Mouse (Mus musculus) midbrain, embryonic 13.5 days (tissue): ENCODE results near the gene Micu1. TPM values are rescaled to one million over a fixed set of nuclear protein-coding genes. Genes with fewer than 3 reads are reported as not detected.
A peak's percentile ranks its signal among the peaks of the same experiment; 100 is the strongest.

Experiments
- ATAC-seq: fragments of 200-750 bp; cut with Nextera tagmentation; 2 replicates; pipeline ENCODE4 v1.8.0; 2017; ENCODE audit warnings: mild to moderate bottlenecking, moderate TSS enrichment, moderate library complexity
- H3K27ac ChIP-seq: fragments of 300-500 bp; sonication (generic); 2 replicates; pipeline ENCODE4 v1.5.1; 2015; ENCODE audit warnings: inconsistent platforms, mild to moderate bottlenecking, moderate library complexity
- H3K27me3 ChIP-seq: fragments of 300-500 bp; sonication (generic); 2 replicates; pipeline ENCODE4 v1.6.1; 2015; ENCODE audit warnings: mild to moderate bottlenecking, inconsistent platforms
- H3K36me3 ChIP-seq: fragments of 300-500 bp; sonication (generic); 2 replicates; pipeline ENCODE4 v1.6.1; 2015; ENCODE audit warnings: mild to moderate bottlenecking, inconsistent platforms
- H3K4me1 ChIP-seq: fragments of 300-500 bp; sonication (generic); replicated peaks from 2 replicates; pipeline ENCODE4 v1.6.1; 2015; ENCODE audit warnings: inconsistent platforms
- H3K4me2 ChIP-seq: fragments of 300-500 bp; sonication (generic); replicated peaks from 2 replicates; pipeline ENCODE4 v1.6.1; 2015; ENCODE audit warnings: moderate library complexity, mild to moderate bottlenecking, inconsistent platforms
- H3K4me3 ChIP-seq: fragments of 300-500 bp; sonication (generic); replicated peaks from 2 replicates; pipeline ENCODE4 v1.5.1; 2015; ENCODE audit warnings: mild to moderate bottlenecking, inconsistent platforms
- H3K9ac ChIP-seq: fragments of 300-500 bp; sonication (generic); replicated peaks from 2 replicates; pipeline ENCODE4 v1.6.1; 2015; ENCODE audit warnings: mild to moderate bottlenecking, inconsistent platforms
- H3K9me3 ChIP-seq: fragments of 300-500 bp; sonication (generic); 2 replicates; pipeline ENCODE4 v1.6.1; 2016; ENCODE audit warnings: mild to moderate bottlenecking, inconsistent platforms
- WGBS: fragments of 180-500 bp; shearing (Covaris S2); methylation state at CpG from one replicate; pipeline ENCODE4 v1.1.7; 2015; 5-methylcytosine and 5-hydroxymethylcytosine counted together
- polyA plus RNA-seq: library from polyadenylated mRNA; unstranded; fragments of >200 nt; fragmentation: Nextera tagmentation; extraction: Ambion mirVana; gene quantifications from 2 replicates; pipeline ENCODE4 v1.2.1, GENCODE M21; 2015

Gene Micu1
- polyA plus RNA-seq, 1 experiment from 2014 or later = 72.2 TPM

- H3K27ac ChIP-seq = peak overlapping the region; percentile 26; the same call in 1 of the 2 replicates
- no peaks in the 10 kb centered on the region for H3K9me3 ChIP-seq
- no peak overlapping the region for H3K4me3 ChIP-seq
- H3K4me2 ChIP-seq = no peak overlapping the region
- no peaks in the 10 kb centered on the region for H3K36me3 ChIP-seq
- H3K9ac ChIP-seq = no peak overlapping the region
- H3K27me3 ChIP-seq = no peaks in the 10 kb centered on the region
- WGBS = 47% methylated on average over 7 of the region's 7 CpGs
- peak; percentile 74 for ATAC-seq
- H3K4me1 ChIP-seq = peaks cover 38% of the 10 kb centered on the region
Observed at GRCm38 (mm10) chr10:59781205-59781931, 79.1 kb downstream of the Micu1 start.

GRCm38 (mm10) chr10:59784731-59785685 is 82.7 kb downstream of the Micu1 start:
- no peak for ATAC-seq
- Histone ChIP-seq H3K27ac (no peak overlapping the region), H3K4me1 (peaks cover 34% of the 10 kb centered on the region)

GRCm38 (mm10) chr10:59786289-59786688 is 84.0 kb downstream of the Micu1 start:
- Histone ChIP-seq H3K36me3 (peaks cover 18% of the 10 kb centered on the region), H3K9me3 (no peaks in the 10 kb centered on the region), H3K4me3 (no peak overlapping the region), H3K27me3 (no peaks in the 10 kb centered on the region), H3K9ac (no peak overlapping the region), H3K4me1 (peaks cover 23% of the 10 kb centered on the region), H3K27ac (no peak overlapping the region), H3K4me2 (no peak overlapping the region)
- 27% methylated on average over 5 of the region's 5 CpGs for WGBS
- ATAC-seq = no peak; the same call in 1 of the 2 replicates

More at GRCm38 (mm10) chr10:59784731-59785685, 82.7 kb downstream of the Micu1 start:
- Histone ChIP-seq H3K36me3 (peaks cover 10% of the 10 kb centered on the region), H3K4me3 (no peak overlapping the region), H3K4me2 (no peak overlapping the region), H3K9me3 (no peaks in the 10 kb centered on the region), H3K9ac (no peak overlapping the region), H3K27me3 (no peaks in the 10 kb centered on the region)
- WGBS = 80% methylated on average over 18 of the region's 18 CpGs

GRCm38 (mm10) chr10:59787140-59787800 is 85.0 kb downstream of the Micu1 start:
- no peak overlapping the region for H3K4me3 ChIP-seq
- 0 out of 2 replicates have a peak, but pooled peaks have one; percentile 34 for ATAC-seq
- H3K9me3 ChIP-seq = no peaks in the 10 kb centered on the region
- H3K9ac ChIP-seq = no peak overlapping the region
- peaks cover 18% of the 10 kb centered on the region for H3K36me3 ChIP-seq
- 77% methylated on average over 11 of the region's 11 CpGs for WGBS
- H3K27ac ChIP-seq = no peak overlapping the region
- H3K4me2 ChIP-seq = no peak overlapping the region
- peaks cover 20% of the 10 kb centered on the region for H3K4me1 ChIP-seq
- no peaks in the 10 kb centered on the region for H3K27me3 ChIP-seq

- WGBS = 75% methylated on average over 8 of the region's 8 CpGs
- Histone ChIP-seq H3K36me3 (peaks cover 18% of the 10 kb centered on the region), H3K9me3 (no peaks in the 10 kb centered on the region), H3K4me2 (no peak overlapping the region), H3K9ac (no peak overlapping the region), H3K4me1 (peaks cover 20% of the 10 kb centered on the region), H3K27ac (no peak overlapping the region), H3K4me3 (no peak overlapping the region), H3K27me3 (no peaks in the 10 kb centered on the region)
- ATAC-seq = no peak
Observed at GRCm38 (mm10) chr10:59787870-59788269, 85.6 kb downstream of the Micu1 start.

GRCm38 (mm10) chr10:59790291-59790929 is 88.1 kb downstream of the Micu1 start:
- no peaks in the 10 kb centered on the region for H3K9me3 ChIP-seq
- no peak overlapping the region for H3K9ac ChIP-seq
- peaks cover 18% of the 10 kb centered on the region for H3K36me3 ChIP-seq
- no peak overlapping the region for H3K4me2 ChIP-seq
- H3K4me3 ChIP-seq = no peak overlapping the region
- no peaks in the 10 kb centered on the region for H3K27me3 ChIP-seq
- H3K27ac ChIP-seq = no peak overlapping the region
- WGBS = 83% methylated on average over 11 of the region's 11 CpGs
- peaks cover 19% of the 10 kb centered on the region for H3K4me1 ChIP-seq
- no peak for ATAC-seq

GRCm38 (mm10) chr10:59791896-59792295 is 89.6 kb downstream of the Micu1 start:
- Histone ChIP-seq H3K9ac (no peak overlapping the region), H3K27me3 (no peaks in the 10 kb centered on the region), H3K36me3 (peaks cover 18% of the 10 kb centered on the region), H3K27ac (no peak overlapping the region), H3K4me2 (no peak overlapping the region), H3K9me3 (no peaks in the 10 kb centered on the region), H3K4me3 (no peak overlapping the region), H3K4me1 (0 out of 2 replicates have a peak, but pooled peaks cover 9% of the 10 kb centered on the region)
- 84% methylated on average over 5 of the region's 5 CpGs for WGBS
- ATAC-seq = no peak

- WGBS = 94% methylated on average over 9 of the region's 9 CpGs
- ATAC-seq = no peak
Observed at GRCm38 (mm10) chr10:59792575-59793176, 90.4 kb downstream of the Micu1 start.

GRCm38 (mm10) chr10:59793454-59793853 is 91.2 kb downstream of the Micu1 start:
- 74% methylated on average over 3 of the region's 3 CpGs for WGBS
- no peaks in the 10 kb centered on the region for H3K27me3 ChIP-seq
- no peak overlapping the region for H3K4me3 ChIP-seq
- no peak overlapping the region for H3K9ac ChIP-seq
- H3K27ac ChIP-seq = no peak overlapping the region
- peaks cover 18% of the 10 kb centered on the region for H3K36me3 ChIP-seq
- no peak for ATAC-seq
- H3K4me1 ChIP-seq = 0 out of 2 replicates have a peak, but pooled peaks cover 7% of the 10 kb centered on the region
- H3K4me2 ChIP-seq = no peak overlapping the region
- no peaks in the 10 kb centered on the region for H3K9me3 ChIP-seq

More at GRCm38 (mm10) chr10:59792575-59793176, 90.4 kb downstream of the Micu1 start:
- peaks cover 18% of the 10 kb centered on the region for H3K36me3 ChIP-seq
- 0 out of 2 replicates have a peak, but pooled peaks cover 7% of the 10 kb centered on the region for H3K4me1 ChIP-seq
- H3K9ac ChIP-seq = no peak overlapping the region
- no peak overlapping the region for H3K27ac ChIP-seq
- H3K27me3 ChIP-seq = no peaks in the 10 kb centered on the region
- H3K4me3 ChIP-seq = no peak overlapping the region
- H3K9me3 ChIP-seq = no peaks in the 10 kb centered on the region
- H3K4me2 ChIP-seq = no peak overlapping the region

- WGBS = 92% methylated on average over 7 of the region's 7 CpGs
- Histone ChIP-seq H3K36me3 (peaks cover 7% of the 10 kb centered on the region; the same call in 1 of the 2 replicates), H3K9me3 (no peaks in the 10 kb centered on the region), H3K4me3 (no peak overlapping the region), H3K4me1 (peaks cover 20% of the 10 kb centered on the region), H3K27ac (no peak overlapping the region), H3K27me3 (no peaks in the 10 kb centered on the region), H3K9ac (no peak overlapping the region), H3K4me2 (no peak overlapping the region)
- no peak for ATAC-seq
Observed at GRCm38 (mm10) chr10:59795085-59795484, 92.8 kb downstream of the Micu1 start.

GRCm38 (mm10) chr10:59795902-59796301 is 93.6 kb downstream of the Micu1 start:
- no peak overlapping the region for H3K4me3 ChIP-seq
- no peak overlapping the region for H3K27ac ChIP-seq
- ATAC-seq = no peak
- H3K4me1 ChIP-seq = peaks cover 28% of the 10 kb centered on the region
- WGBS = 57% methylated on average over 4 of the region's 4 CpGs
- H3K9me3 ChIP-seq = no peaks in the 10 kb centered on the region
- no peak overlapping the region for H3K4me2 ChIP-seq
- H3K9ac ChIP-seq = no peak overlapping the region
- H3K36me3 ChIP-seq = no peaks in the 10 kb centered on the region; the same call in 1 of the 2 replicates
- no peaks in the 10 kb centered on the region for H3K27me3 ChIP-seq
